Mouse (Mus musculus) c-Kit-positive CD71-negative TER-119-negative erythroid progenitor cells, embryonic 14.5 days (primary cell): ENCODE results near the gene Zkscan2.

ENCODE experiments used
- DNase-seq: peaks from one replicate; pipeline ENCODE4 v3.0.0-alpha.2; 2013; ENCODE audit warnings: low read depth

The Zkscan2 gene

DNA sequence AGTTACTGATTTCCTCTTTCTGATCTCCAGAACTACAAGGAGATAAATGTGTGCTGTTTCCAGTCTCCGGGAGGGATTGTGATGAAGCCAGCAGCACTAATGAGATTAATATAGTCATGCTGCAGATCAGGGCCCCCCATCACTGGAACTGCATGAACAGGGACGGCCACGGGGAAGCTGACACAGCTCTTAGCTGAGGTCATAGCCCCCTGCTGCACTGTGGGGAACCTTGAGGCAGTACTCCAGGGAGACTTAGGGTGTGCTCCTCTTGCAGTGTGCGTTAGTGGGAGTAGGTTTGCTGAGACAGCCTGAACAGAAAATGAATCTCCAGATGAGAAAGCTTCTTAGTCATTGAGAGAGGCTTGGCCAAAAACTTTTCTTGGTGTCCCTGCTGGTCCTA, 69.0 kb downstream of the Zkscan2 start:
- no peak for DNase-seq

DNA sequence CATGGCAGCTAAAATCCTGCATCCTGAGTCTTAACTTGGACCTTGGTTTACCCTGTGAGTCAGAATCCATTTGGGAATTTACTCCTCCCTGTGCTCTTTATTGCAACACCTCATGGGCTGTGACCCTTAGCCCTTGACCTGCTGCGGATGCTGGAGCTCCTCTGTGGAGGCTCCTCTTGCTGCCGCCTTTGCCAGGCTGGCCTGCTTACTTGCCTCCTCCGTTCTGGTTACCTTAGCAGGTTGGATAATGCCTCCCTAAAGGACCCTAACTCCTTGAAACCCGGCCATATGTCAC, 69.9 kb downstream of the Zkscan2 start:
- DNase-seq = no peak

DNA sequence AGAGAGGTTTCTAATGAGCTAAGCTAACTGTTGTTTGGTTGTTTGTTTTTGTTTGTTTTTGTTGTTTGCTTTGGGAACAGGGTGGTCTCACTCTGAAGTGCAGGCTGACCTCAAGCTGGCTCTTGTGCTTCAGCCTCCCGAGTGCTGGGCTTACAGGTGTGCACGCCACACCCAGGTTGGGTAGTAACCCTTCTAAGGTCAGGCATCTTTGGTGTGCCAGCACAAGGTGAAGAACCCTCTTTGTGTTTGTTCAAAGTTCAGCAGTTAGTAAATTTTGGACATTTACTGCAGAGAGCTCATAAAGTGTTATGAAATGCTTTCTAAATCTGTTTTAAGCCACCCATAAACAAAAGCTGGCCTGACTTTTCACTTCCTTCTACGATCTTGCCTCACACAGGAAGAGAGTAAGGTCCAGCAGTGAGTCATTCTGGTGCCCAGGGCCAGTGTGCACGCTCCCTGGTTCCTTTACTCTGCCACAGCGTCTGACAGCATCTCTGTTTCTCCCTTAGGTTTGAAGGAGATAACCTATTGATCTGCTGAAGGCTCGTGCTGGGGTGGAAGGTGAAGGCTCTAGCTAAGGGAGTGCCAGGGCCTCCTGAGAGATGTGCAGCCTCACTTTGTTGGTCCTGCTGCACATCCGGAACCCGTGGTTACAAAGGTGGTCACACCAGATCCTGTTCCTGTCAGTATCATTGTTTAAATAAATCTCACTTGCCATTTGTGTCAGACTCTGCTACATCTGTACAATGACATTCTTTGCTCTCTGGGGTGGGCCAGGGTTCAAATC, 70.4 kb downstream of the Zkscan2 start:
- no peak for DNase-seq
